Mouse (Mus musculus) lung, adult 2 months (tissue): Measurements from ENCODE around the gene Mcf2l. TPM values are rescaled to one million over a fixed set of nuclear protein-coding genes. Genes with fewer than 3 reads are reported as not detected.

Experiments used
- DNase-seq: peaks from one replicate; pipeline ENCODE4 v3.0.0; 2022
- H3K4me1 ChIP-seq: fragments of 200-500 bp; 2 replicates; pipeline ENCODE4 v1.6.1; 2011; ENCODE audit warnings: low read length; ENCODE audit not compliant: control insufficient read depth, insufficient read depth
- H3K4me3 ChIP-seq: fragments of 200-500 bp; replicated peaks from 2 replicates; pipeline ENCODE3; 2011; ENCODE audit warnings: low read depth, mild to moderate bottlenecking, control low read depth, low read length; ENCODE audit errors: extremely low read depth
- CTCF ChIP-seq: fragments of 200-500 bp; IDR thresholded peaks from 2 replicates; pipeline ENCODE4 v1.5.1; 2011; ENCODE audit warnings: mild to moderate bottlenecking, low read length, control low read depth; ENCODE audit not compliant: insufficient read depth
- POLR2A ChIP-seq: fragments of 200-500 bp; IDR thresholded peaks from 2 replicates; pipeline ENCODE4 v1.6.1; 2011; ENCODE audit warnings: low read depth, mild to moderate bottlenecking, control low read depth, low read length, borderline replicate concordance; ENCODE audit errors: extremely low read depth
- WGBS: fragments of 180-500 bp; shearing (Covaris S2); methylation state at CpG from one replicate; pipeline ENCODE4 v1.1.7; 2018; 5-methylcytosine and 5-hydroxymethylcytosine counted together
- polyA plus RNA-seq: library from polyadenylated mRNA; depleted of rRNA; stranded (reverse); fragments of >200 nt; gene quantifications from 2 replicates; pipeline ENCODE4 v1.2.3, GENCODE M21; 2012

Mcf2l gene
- polyA plus RNA-seq, 1 experiment = 42.8 TPM

GRCm38 (mm10) chr8:12995481-12995880 lies 121.9 kb downstream of the Mcf2l start:
- Histone ChIP-seq H3K4me1 (peaks cover 9% of the 10 kb centered on the region), H3K4me3 (no peak overlapping the region)
- TF ChIP-seq CTCF (no peak), POLR2A (no peak)
- 35% methylated on average over 5 of the region's 5 CpGs for WGBS
- DNase-seq = no peak

- peak; percentile 41 for DNase-seq
- Histone ChIP-seq H3K4me1 (peaks cover 9% of the 10 kb centered on the region), H3K4me3 (no peak overlapping the region)
- 49% methylated on average over 8 of the region's 8 CpGs for WGBS
- TF ChIP-seq POLR2A = no peak
- TF ChIP-seq CTCF = no peak
Measured at GRCm38 (mm10) chr8:12996831-12997275, 123.2 kb downstream of the Mcf2l start.

GRCm38 (mm10) chr8:12998331-12998730 lies 124.7 kb downstream of the Mcf2l start:
- Histone ChIP-seq H3K4me1 (peaks cover 9% of the 10 kb centered on the region), H3K4me3 (no peak overlapping the region)
- peak; percentile 30 for DNase-seq
- TF ChIP-seq POLR2A = no peak; the same call in 1 of the 2 replicates
- TF ChIP-seq CTCF = no peak
- WGBS = 62% methylated on average over 8 of the region's 8 CpGs

- DNase-seq = no peak
- 55% methylated on average over 9 of the region's 9 CpGs for WGBS
- H3K4me3 ChIP-seq = no peak overlapping the region
Measured at GRCm38 (mm10) chr8:12999793-13000192, 126.2 kb downstream of the Mcf2l start.

GRCm38 (mm10) chr8:13007458-13007857 lies 133.9 kb downstream of the Mcf2l start:
- DNase-seq = no peak
- no peak overlapping the region for H3K4me3 ChIP-seq
- TF ChIP-seq POLR2A = no peak
- no peak for TF ChIP-seq CTCF
- WGBS = 73% methylated on average over 4 of the region's 4 CpGs
- no peaks in the 10 kb centered on the region for H3K4me1 ChIP-seq

More at GRCm38 (mm10) chr8:12999793-13000192, 126.2 kb downstream of the Mcf2l start:
- TF ChIP-seq CTCF = no peak
- TF ChIP-seq POLR2A = no peak
- peaks cover 9% of the 10 kb centered on the region for H3K4me1 ChIP-seq

GRCm38 (mm10) chr8:13010313-13010712 lies 136.7 kb downstream of the Mcf2l start:
- DNase-seq = no peak
- Histone ChIP-seq H3K4me3 (no peak overlapping the region), H3K4me1 (no peaks in the 10 kb centered on the region)
- WGBS = 66% methylated on average over 4 of the region's 4 CpGs
- peak; percentile 38; the same call in 1 of the 2 replicates for TF ChIP-seq CTCF
- no peak for TF ChIP-seq POLR2A

GRCm38 (mm10) chr8:13019560-13019959 lies 146.0 kb downstream of the Mcf2l start:
- TF ChIP-seq CTCF (no peak), POLR2A (no peak)
- WGBS = 49% methylated on average over 4 of the region's 4 CpGs
- no peak for DNase-seq
- no peak overlapping the region for H3K4me3 ChIP-seq
- H3K4me1 ChIP-seq = no peaks in the 10 kb centered on the region

- Histone ChIP-seq H3K4me3 (no peak overlapping the region), H3K4me1 (peaks cover 6% of the 10 kb centered on the region)
- WGBS = 89% methylated on average over 8 of the region's 8 CpGs
- TF ChIP-seq POLR2A = no peak
- TF ChIP-seq CTCF = no peak
- no peak for DNase-seq
Measured at GRCm38 (mm10) chr8:13021830-13022229, 148.2 kb downstream of the Mcf2l start.

GRCm38 (mm10) chr8:13025487-13026224 lies 152.1 kb downstream of the Mcf2l start, which contains the start of gene F7:
F7 (plus strand) TSS chr8:13026034.
- no peak for DNase-seq
- Histone ChIP-seq H3K4me1 (peaks cover 6% of the 10 kb centered on the region), H3K4me3 (no peak within 1 kb of the TSS)
- no peak for TF ChIP-seq CTCF
- TF ChIP-seq POLR2A = no peak
- 49% methylated on average over 10 of the region's 10 CpGs for WGBS

- 73% methylated on average over 5 of the region's 5 CpGs for WGBS
- no peak for TF ChIP-seq CTCF
- TF ChIP-seq POLR2A = no peak
- H3K4me3 ChIP-seq = no peak overlapping the region
- H3K4me1 ChIP-seq = peaks cover 6% of the 10 kb centered on the region
- no peak for DNase-seq
Measured at GRCm38 (mm10) chr8:13027615-13028014, 154.0 kb downstream of the Mcf2l start.
